Mouse (Mus musculus): ENCODE data around the gene Fbxl16.
A peak's percentile ranks its signal among the peaks of the same experiment; 100 is the strongest.

Fbxl16 gene

GRCm38 (mm10) chr17:25827546-25828222, 18.8 kb downstream of the Fbxl16 start:
- DNase-seq (ENCODE audit: low read depth in 2 of 2, low spot score in 2 of 2) = no peak

- no peak for DNase-seq (ENCODE audit: low read depth in 2 of 2, low spot score in 2 of 2)
Measured at GRCm38 (mm10) chr17:25828223-25828594, 19.3 kb downstream of the Fbxl16 start.

- DNase-seq (ENCODE audit: low read depth in 2 of 2, low spot score in 2 of 2) = peak; percentile 47 to 61
Measured at GRCm38 (mm10) chr17:25828712-25829557, 20.1 kb downstream of the Fbxl16 start, which contains the start of gene Jmjd8. TSS of gene Jmjd8 (plus strand) at chr17:25828867.

- DNase-seq (ENCODE audit: low read depth in 2 of 2, low spot score in 2 of 2) = no peak
Measured at GRCm38 (mm10) chr17:25829558-25830017, 20.7 kb downstream of the Fbxl16 start.

- DNase-seq (ENCODE audit: low read depth in 2 of 2, low spot score in 2 of 2) = no peak
Measured at GRCm38 (mm10) chr17:25830200-25830753, 21.4 kb downstream of the Fbxl16 start.

GRCm38 (mm10) chr17:25830806-25831431, 22.0 kb downstream of the Fbxl16 start:
- no peak for DNase-seq (ENCODE audit: low read depth in 2 of 2, low spot score in 2 of 2)

GRCm38 (mm10) chr17:25831451-25832281, 22.8 kb downstream of the Fbxl16 start:
- DNase-seq (ENCODE audit: low read depth in 2 of 2, low spot score in 2 of 2) = no peak

- peak; percentile 92 to 94 for DNase-seq (ENCODE audit: low read depth in 2 of 2, low spot score in 2 of 2)
Measured at GRCm38 (mm10) chr17:25832436-25833290, 23.8 kb downstream of the Fbxl16 start.

GRCm38 (mm10) chr17:25833291-25833663, 24.4 kb downstream of the Fbxl16 start, which contains the start of gene Stub1:
TSS of gene Stub1 (minus strand) at chr17:25833404.
- DNase-seq (ENCODE audit: low read depth in 2 of 2, low spot score in 2 of 2) = no peak

GRCm38 (mm10) chr17:25833961-25834594, 25.2 kb downstream of the Fbxl16 start:
- no peak for DNase-seq (ENCODE audit: low read depth in 2 of 2, low spot score in 2 of 2)

GRCm38 (mm10) chr17:25834595-25835222, 25.8 kb downstream of the Fbxl16 start:
- DNase-seq (ENCODE audit: low read depth in 2 of 2, low spot score in 2 of 2) = no peak

- no peak for DNase-seq (ENCODE audit: low read depth in 2 of 2, low spot score in 2 of 2)
Measured at GRCm38 (mm10) chr17:25835301-25835700, 26.4 kb downstream of the Fbxl16 start.

GRCm38 (mm10) chr17:25835816-25836215, 26.9 kb downstream of the Fbxl16 start:
- DNase-seq (ENCODE audit: low read depth in 2 of 2, low spot score in 2 of 2) = no peak

GRCm38 (mm10) chr17:25836397-25837075, 27.7 kb downstream of the Fbxl16 start:
- DNase-seq (ENCODE audit: low read depth in 2 of 2, low spot score in 2 of 2) = no peak

GRCm38 (mm10) chr17:25837076-25837410, 28.2 kb downstream of the Fbxl16 start, which contains the start of gene Rhbdl1:
TSS of gene Rhbdl1 (minus strand) at chr17:25837295.
- peak in 1 of 2 experiments; percentile 38 for DNase-seq (ENCODE audit: low read depth in 2 of 2, low spot score in 2 of 2)

- no peak for DNase-seq (ENCODE audit: low read depth in 2 of 2, low spot score in 2 of 2)
Measured at GRCm38 (mm10) chr17:25837533-25837932, 28.6 kb downstream of the Fbxl16 start.

- DNase-seq (ENCODE audit: low read depth in 2 of 2, low spot score in 2 of 2) = no peak
Measured at GRCm38 (mm10) chr17:25838904-25839303, 30.0 kb downstream of the Fbxl16 start.

Measured in CD8-positive naive resting alpha-beta T cell, adult 2 months (primary cell).